Mouse (Mus musculus) hindbrain, embryonic 14.5 days (tissue): ENCODE measurements around the gene Bmpr2. TPM values are rescaled to one million over a fixed set of nuclear protein-coding genes. Genes with fewer than 3 reads are reported as not detected.

Experiments
- ATAC-seq: fragments of 200-750 bp; cut with Nextera tagmentation; 2 replicates; pipeline ENCODE4 v1.8.0; 2017; ENCODE audit warnings: moderate number of reproducible peaks, mild to moderate bottlenecking, moderate TSS enrichment, moderate library complexity; ENCODE audit not compliant: low FRiP score
- DNase-seq: peaks from one replicate; pipeline ENCODE4 v3.0.0-alpha.2; 2015; ENCODE audit warnings: low spot score
- H3K27ac ChIP-seq: fragments of 300-500 bp; sonication (generic); 2 replicates; pipeline ENCODE4 v1.5.1; 2014; ENCODE audit warnings: mild to moderate bottlenecking, moderate library complexity
- H3K27me3 ChIP-seq: fragments of 300-500 bp; sonication (generic); 2 replicates; pipeline ENCODE4 v1.6.1; 2014; ENCODE audit warnings: mild to moderate bottlenecking, low read length, mixed read lengths; ENCODE audit not compliant: control insufficient read depth, insufficient read depth
- H3K36me3 ChIP-seq: fragments of 300-500 bp; sonication (generic); replicated peaks from 2 replicates; pipeline ENCODE4 v1.6.1; 2014; ENCODE audit not compliant: control insufficient read depth, insufficient read depth
- H3K4me1 ChIP-seq: fragments of 300-500 bp; sonication (generic); replicated peaks from 2 replicates; pipeline ENCODE4 v1.6.1; 2014; ENCODE audit warnings: antibody characterized with exemption, low read length, mixed read lengths; ENCODE audit not compliant: control insufficient read depth, insufficient read depth
- H3K4me2 ChIP-seq: fragments of 300-500 bp; sonication (generic); replicated peaks from 2 replicates; pipeline ENCODE4 v1.6.1; 2014; ENCODE audit warnings: mild to moderate bottlenecking, moderate library complexity
- H3K4me3 ChIP-seq: fragments of 300-500 bp; sonication (generic); replicated peaks from 2 replicates; pipeline ENCODE4 v1.5.1; 2014; ENCODE audit warnings: mild to moderate bottlenecking, low read length
- H3K9ac ChIP-seq: fragments of 300-500 bp; sonication (generic); 2 replicates; pipeline ENCODE4 v1.6.1; 2014
- H3K9me3 ChIP-seq: fragments of 300-500 bp; sonication (generic); 2 replicates; pipeline ENCODE4 v1.6.1; 2016; ENCODE audit warnings: low read length; ENCODE audit not compliant: control insufficient read depth
- WGBS: fragments of 180-500 bp; shearing (Covaris S2); extraction: QIAGEN DNeasy Blood & Tissue Kit; methylation state at CpG from one replicate; pipeline ENCODE4 v1.1.7; 2014; 5-methylcytosine and 5-hydroxymethylcytosine counted together
- polyA plus RNA-seq: library from polyadenylated mRNA; unstranded; fragments of >200 nt; fragmentation: Nextera tagmentation; extraction: Ambion mirVana; gene quantifications from 2 replicates; pipeline ENCODE4 v1.2.1, GENCODE M21; 2014

Bmpr2 gene
- polyA plus RNA-seq, 1 experiment from 2014 or later = 18.4 TPM

GRCm38 (mm10) chr1:59826583-59826982 lies 63.4 kb downstream of the Bmpr2 start:
- ATAC-seq (no peak), DNase-seq (no peak)
- peaks cover 12% of the 10 kb centered on the region for H3K36me3 ChIP-seq
- H3K27ac ChIP-seq = no peak overlapping the region
- H3K27me3 ChIP-seq = no peaks in the 10 kb centered on the region
- no peak overlapping the region for H3K9ac ChIP-seq
- H3K4me2 ChIP-seq = no peak overlapping the region
- 93% methylated on average over 8 of the region's 8 CpGs for whole genome bisulfite sequencing
- no peaks in the 10 kb centered on the region for H3K9me3 ChIP-seq
- no peaks in the 10 kb centered on the region for H3K4me1 ChIP-seq
- H3K4me3 ChIP-seq = no peak overlapping the region

GRCm38 (mm10) chr1:59829410-59829809 lies 66.2 kb downstream of the Bmpr2 start:
- no peak overlapping the region for H3K9ac ChIP-seq
- no peak for DNase-seq
- H3K4me1 ChIP-seq = no peaks in the 10 kb centered on the region
- H3K27me3 ChIP-seq = no peaks in the 10 kb centered on the region
- no peak overlapping the region for H3K27ac ChIP-seq
- H3K4me3 ChIP-seq = no peak overlapping the region
- no peak for ATAC-seq
- H3K36me3 ChIP-seq = 0 out of 2 replicates have a peak, but pooled peaks cover 7% of the 10 kb centered on the region
- whole genome bisulfite sequencing = 83% methylated on average over 2 of the region's 2 CpGs
- no peak overlapping the region for H3K4me2 ChIP-seq
- H3K9me3 ChIP-seq = no peaks in the 10 kb centered on the region

- H3K4me1 ChIP-seq = no peaks in the 10 kb centered on the region
- no peak for DNase-seq
- H3K9ac ChIP-seq = no peak overlapping the region
- no peak for ATAC-seq
- H3K4me3 ChIP-seq = no peak overlapping the region
- no peaks in the 10 kb centered on the region for H3K9me3 ChIP-seq
- no peak overlapping the region for H3K4me2 ChIP-seq
- 81% methylated on average over 6 of the region's 6 CpGs for WGBS
- 0 out of 2 replicates have a peak, but pooled peaks cover 7% of the 10 kb centered on the region for H3K36me3 ChIP-seq
- no peak overlapping the region for H3K27ac ChIP-seq
- H3K27me3 ChIP-seq = no peaks in the 10 kb centered on the region
Measured at GRCm38 (mm10) chr1:59830194-59830593, 67.0 kb downstream of the Bmpr2 start.

GRCm38 (mm10) chr1:59833723-59834122 lies 70.5 kb downstream of the Bmpr2 start:
- no peaks in the 10 kb centered on the region for H3K9me3 ChIP-seq
- no peak overlapping the region for H3K27ac ChIP-seq
- no peak overlapping the region for H3K9ac ChIP-seq
- ATAC-seq (peak; percentile 65; the same call in 1 of the 2 replicates), DNase-seq (peak; percentile 28)
- no peaks in the 10 kb centered on the region for H3K36me3 ChIP-seq
- WGBS = 13% methylated on average over 2 of the region's 2 CpGs
- H3K4me3 ChIP-seq = no peak overlapping the region
- H3K4me2 ChIP-seq = no peak overlapping the region
- no peaks in the 10 kb centered on the region for H3K4me1 ChIP-seq
- no peaks in the 10 kb centered on the region for H3K27me3 ChIP-seq

- Histone ChIP-seq H3K36me3 (peaks cover 55% of the 10 kb centered on the region), H3K9me3 (no peaks in the 10 kb centered on the region), H3K4me3 (no peak overlapping the region), H3K4me2 (no peak overlapping the region), H3K4me1 (no peaks in the 10 kb centered on the region), H3K27me3 (no peaks in the 10 kb centered on the region), H3K9ac (no peak overlapping the region), H3K27ac (no peak overlapping the region)
- WGBS = 73% methylated on average over 8 of the region's 8 CpGs
- no peak for ATAC-seq
- DNase-seq = no peak
Measured at GRCm38 (mm10) chr1:59848327-59848726, 85.1 kb downstream of the Bmpr2 start.

GRCm38 (mm10) chr1:59859046-59859445 lies 95.8 kb downstream of the Bmpr2 start:
- Histone ChIP-seq H3K27me3 (no peaks in the 10 kb centered on the region), H3K9me3 (no peaks in the 10 kb centered on the region), H3K27ac (no peak overlapping the region), H3K4me1 (no peaks in the 10 kb centered on the region), H3K36me3 (peaks cover 68% of the 10 kb centered on the region), H3K4me3 (no peak overlapping the region), H3K9ac (no peak overlapping the region), H3K4me2 (no peak overlapping the region)
- 100% methylated on average over 1 of the region's 1 CpGs for WGBS
- no peak for ATAC-seq
- DNase-seq = no peak

- H3K36me3 ChIP-seq = peaks cover 74% of the 10 kb centered on the region
- H3K9ac ChIP-seq = no peak overlapping the region
- H3K4me3 ChIP-seq = no peak overlapping the region
- H3K4me2 ChIP-seq = no peak overlapping the region
- 96% methylated on average over 1 of the region's 1 CpGs for WGBS
- ATAC-seq (no peak), DNase-seq (no peak)
- no peaks in the 10 kb centered on the region for H3K4me1 ChIP-seq
- no peaks in the 10 kb centered on the region for H3K27me3 ChIP-seq
- H3K27ac ChIP-seq = no peak overlapping the region
- H3K9me3 ChIP-seq = no peaks in the 10 kb centered on the region
Measured at GRCm38 (mm10) chr1:59862144-59862543, 98.9 kb downstream of the Bmpr2 start.

- Histone ChIP-seq H3K4me2 (no peak overlapping the region), H3K27me3 (no peaks in the 10 kb centered on the region), H3K9ac (no peak overlapping the region), H3K27ac (no peak overlapping the region), H3K4me3 (no peak overlapping the region), H3K9me3 (no peaks in the 10 kb centered on the region), H3K36me3 (peaks cover 74% of the 10 kb centered on the region), H3K4me1 (no peaks in the 10 kb centered on the region)
- ATAC-seq = no peak
- no peak for DNase-seq
- WGBS = 91% methylated on average over 5 of the region's 5 CpGs
Measured at GRCm38 (mm10) chr1:59868041-59868440, 104.8 kb downstream of the Bmpr2 start.

GRCm38 (mm10) chr1:59874023-59874422 lies 110.8 kb downstream of the Bmpr2 start:
- H3K9ac ChIP-seq = no peak overlapping the region
- H3K4me2 ChIP-seq = no peak overlapping the region
- no peak for DNase-seq
- peaks cover 43% of the 10 kb centered on the region for H3K36me3 ChIP-seq
- no peak overlapping the region for H3K4me3 ChIP-seq
- WGBS = 93% methylated on average over 3 of the region's 3 CpGs
- H3K4me1 ChIP-seq = no peaks in the 10 kb centered on the region
- ATAC-seq = no peak
- H3K27ac ChIP-seq = no peak overlapping the region
- H3K9me3 ChIP-seq = no peaks in the 10 kb centered on the region
- no peaks in the 10 kb centered on the region for H3K27me3 ChIP-seq

GRCm38 (mm10) chr1:59878098-59878497 lies 114.9 kb downstream of the Bmpr2 start:
- H3K27ac ChIP-seq = no peak overlapping the region
- no peak for DNase-seq
- ATAC-seq = no peak
- H3K4me2 ChIP-seq = no peak overlapping the region
- H3K9me3 ChIP-seq = no peaks in the 10 kb centered on the region
- no peak overlapping the region for H3K9ac ChIP-seq
- H3K27me3 ChIP-seq = no peaks in the 10 kb centered on the region
- 95% methylated on average over 7 of the region's 7 CpGs for WGBS
- H3K4me3 ChIP-seq = no peak overlapping the region
- H3K4me1 ChIP-seq = no peaks in the 10 kb centered on the region
- peaks cover 34% of the 10 kb centered on the region for H3K36me3 ChIP-seq
